Mouse (Mus musculus) kidney, embryonic 16.5 days (tissue): ENCODE measurements at regions not wholly inside any gene's neighbourhood (a gene's known extent, or its start where the extent isn't known, plus 50 kb on each side); places are given as distances from the start of the nearest gene placed in this dataset.
A peak's percentile ranks its signal among the peaks of the same experiment; 100 is the strongest.

ENCODE experiments used
- ATAC-seq: fragments of 200-750 bp; cut with Nextera tagmentation; 2 replicates; pipeline ENCODE4 v1.8.0; 2017; ENCODE audit warnings: moderate TSS enrichment; ENCODE audit not compliant: low FRiP score, low TSS enrichment
- H3K27ac ChIP-seq: fragments of 300-500 bp; sonication (generic); 2 replicates; pipeline ENCODE4 v1.5.1; 2014; ENCODE audit warnings: low read length
- H3K27me3 ChIP-seq: fragments of 300-500 bp; sonication (generic); 2 replicates; pipeline ENCODE4 v1.6.1; 2014; ENCODE audit warnings: low read length, control low read depth, mixed read lengths; ENCODE audit not compliant: insufficient read depth
- H3K36me3 ChIP-seq: fragments of 300-500 bp; sonication (generic); 2 replicates; pipeline ENCODE4 v1.6.1; 2014; ENCODE audit warnings: low read length, control low read depth, mixed read lengths; ENCODE audit not compliant: insufficient read depth
- H3K4me1 ChIP-seq: fragments of 300-500 bp; sonication (generic); 2 replicates; pipeline ENCODE4 v1.6.1; 2014; ENCODE audit warnings: low read length, control low read depth, mixed read lengths; ENCODE audit not compliant: insufficient read depth
- H3K4me2 ChIP-seq: fragments of 300-500 bp; sonication (generic); replicated peaks from 2 replicates; pipeline ENCODE4 v1.6.1; 2014; ENCODE audit warnings: low read depth, low read length
- H3K4me3 ChIP-seq: fragments of 300-500 bp; sonication (generic); 2 replicates; pipeline ENCODE4 v1.5.1; 2014; ENCODE audit warnings: mild to moderate bottlenecking, low read length
- H3K9ac ChIP-seq: fragments of 300-500 bp; sonication (generic); replicated peaks from 2 replicates; pipeline ENCODE4 v1.6.1; 2014; ENCODE audit warnings: low read length
- H3K9me3 ChIP-seq: fragments of 300-500 bp; sonication (generic); 2 replicates; pipeline ENCODE4 v1.6.1; 2016; ENCODE audit warnings: low read length, control low read depth
- WGBS: fragments of 180-500 bp; shearing (Covaris S2); extraction: QIAGEN DNeasy Blood & Tissue Kit; methylation state at CpG from one replicate; pipeline ENCODE4 v1.1.7; 2014; 5-methylcytosine and 5-hydroxymethylcytosine counted together

DNA sequence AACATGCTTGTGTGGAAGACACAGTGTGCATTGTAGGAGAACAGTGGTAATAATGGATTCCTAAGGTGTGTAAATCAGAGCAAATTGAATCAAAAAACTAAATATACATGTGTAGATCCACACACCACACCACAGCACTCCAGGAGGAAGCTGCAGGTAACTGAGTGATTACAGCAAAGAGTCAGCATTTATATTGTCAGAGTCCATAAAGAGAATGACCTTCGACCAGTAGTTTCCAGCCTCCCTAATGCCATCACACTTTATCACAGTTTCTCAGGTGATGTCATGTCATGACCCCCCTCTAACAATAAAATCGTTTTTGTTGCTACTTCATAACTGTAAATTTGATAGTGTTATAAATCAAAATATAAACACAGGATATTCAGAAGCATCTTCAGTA lies 2984.6 kb upstream of the 5930422O12Rik start:
- Histone ChIP-seq H3K9me3 (no peaks in the 10 kb centered on the region), H3K36me3 (no peaks in the 10 kb centered on the region), H3K27ac (no peak overlapping the region), H3K4me2 (no peak overlapping the region), H3K4me1 (no peaks in the 10 kb centered on the region), H3K9ac (no peak overlapping the region), H3K4me3 (no peak overlapping the region), H3K27me3 (no peaks in the 10 kb centered on the region)
- 64% methylated on average over 2 of the region's 2 CpGs for WGBS
- no peak for ATAC-seq

DNA sequence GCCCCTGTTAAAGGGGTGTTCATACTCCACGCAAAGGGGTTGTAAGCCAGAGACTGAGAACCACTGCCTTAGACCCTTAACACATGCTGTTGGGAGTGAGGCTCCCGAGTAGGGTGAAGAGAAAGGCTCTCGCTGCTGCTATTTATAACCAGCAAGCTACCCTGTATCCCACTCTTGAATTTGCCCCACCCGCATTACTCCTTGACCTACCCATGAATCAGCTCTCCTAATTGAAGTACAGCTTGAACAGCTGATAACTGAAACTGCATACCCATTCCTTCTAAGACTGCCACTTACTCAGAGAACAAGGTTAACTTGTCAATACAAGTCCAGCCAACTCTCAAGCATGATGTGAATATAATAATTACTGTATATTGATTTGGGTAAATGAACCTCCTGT lies 2984.2 kb upstream of the 5930422O12Rik start:
- Histone ChIP-seq H3K9me3 (no peaks in the 10 kb centered on the region), H3K4me3 (no peak overlapping the region), H3K4me2 (no peak overlapping the region), H3K36me3 (no peaks in the 10 kb centered on the region), H3K27ac (no peak overlapping the region), H3K9ac (no peak overlapping the region), H3K4me1 (no peaks in the 10 kb centered on the region), H3K27me3 (no peaks in the 10 kb centered on the region)
- no peak for ATAC-seq
- WGBS = 67% methylated on average over 4 of the region's 4 CpGs

- 16% methylated on average over 4 of the region's 4 CpGs for WGBS
- ATAC-seq = peak; percentile 46; the same call in 1 of the 2 replicates
Measured at GRCm38 (mm10) chr8:30458136-30458535, 2970.4 kb upstream of the 5930422O12Rik start.

DNA sequence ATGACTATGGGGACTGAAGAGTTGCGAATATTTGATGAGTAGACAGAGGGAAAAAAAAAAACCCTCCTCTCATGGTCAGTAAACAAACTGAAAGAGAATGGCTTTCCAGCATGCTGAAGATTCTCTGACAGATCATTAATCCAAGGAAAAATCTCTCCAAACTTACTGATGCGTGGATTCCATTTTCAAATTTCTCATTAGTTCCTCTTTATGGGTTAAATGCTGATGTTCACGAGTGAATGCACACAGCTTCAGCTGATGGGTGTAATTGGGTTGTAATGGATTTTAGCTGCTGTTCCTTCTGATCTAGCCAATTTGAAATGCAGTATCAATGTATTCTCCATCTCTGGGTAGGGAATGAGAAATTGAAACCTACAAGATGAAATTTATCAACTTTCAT lies 2945.6 kb upstream of the 5930422O12Rik start:
- no peaks in the 10 kb centered on the region for H3K4me1 ChIP-seq
- WGBS = 76% methylated on average over 3 of the region's 3 CpGs
- no peak for ATAC-seq
- H3K9ac ChIP-seq = no peak overlapping the region
- H3K4me2 ChIP-seq = no peak overlapping the region
- H3K4me3 ChIP-seq = no peak overlapping the region
- no peak overlapping the region for H3K27ac ChIP-seq
- H3K9me3 ChIP-seq = no peaks in the 10 kb centered on the region
- H3K27me3 ChIP-seq = no peaks in the 10 kb centered on the region
- no peaks in the 10 kb centered on the region for H3K36me3 ChIP-seq

More at GRCm38 (mm10) chr8:30458136-30458535, 2970.4 kb upstream of the 5930422O12Rik start:
- Histone ChIP-seq H3K36me3 (no peaks in the 10 kb centered on the region), H3K4me1 (peaks cover 4% of the 10 kb centered on the region; the same call in 1 of the 2 replicates), H3K9ac (no peak overlapping the region), H3K4me3 (no peak overlapping the region), H3K27ac (no peak overlapping the region), H3K27me3 (no peaks in the 10 kb centered on the region), H3K4me2 (no peak overlapping the region), H3K9me3 (no peaks in the 10 kb centered on the region)

GRCm38 (mm10) chr8:30494851-30495355 lies 2933.6 kb upstream of the 5930422O12Rik start:
- Histone ChIP-seq H3K9me3 (no peaks in the 10 kb centered on the region), H3K27me3 (no peaks in the 10 kb centered on the region), H3K27ac (no peak overlapping the region), H3K4me1 (no peaks in the 10 kb centered on the region), H3K4me3 (no peak overlapping the region), H3K9ac (no peak overlapping the region), H3K4me2 (no peak overlapping the region), H3K36me3 (no peaks in the 10 kb centered on the region)
- ATAC-seq = no peak
- 62% methylated on average over 6 of the region's 6 CpGs for WGBS

DNA sequence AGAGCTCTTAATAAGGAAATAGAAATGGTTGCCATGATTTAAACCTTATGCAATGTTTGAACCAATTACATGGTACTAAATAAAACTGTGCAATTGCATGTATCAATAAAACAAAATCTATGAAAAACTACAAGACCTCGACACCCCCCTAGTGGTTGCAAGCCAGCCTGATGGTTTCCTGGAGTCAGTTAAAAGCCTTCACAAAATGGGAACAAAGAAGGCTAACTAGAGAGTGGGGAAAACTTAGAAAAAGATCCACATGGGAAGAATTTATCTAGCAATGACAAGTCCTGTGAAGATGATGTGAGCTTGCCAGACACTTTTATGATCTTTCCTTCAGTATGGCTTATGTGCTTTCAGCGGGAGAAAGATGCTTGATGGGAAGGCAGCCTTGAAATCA lies 2926.3 kb upstream of the 5930422O12Rik start:
- ATAC-seq = no peak
- H3K27me3 ChIP-seq = no peaks in the 10 kb centered on the region
- H3K36me3 ChIP-seq = no peaks in the 10 kb centered on the region
- H3K4me2 ChIP-seq = no peak overlapping the region
- no peak overlapping the region for H3K27ac ChIP-seq
- no peaks in the 10 kb centered on the region for H3K4me1 ChIP-seq
- H3K9ac ChIP-seq = no peak overlapping the region
- WGBS = 67% methylated on average over 2 of the region's 2 CpGs
- no peaks in the 10 kb centered on the region for H3K9me3 ChIP-seq
- no peak overlapping the region for H3K4me3 ChIP-seq

DNA sequence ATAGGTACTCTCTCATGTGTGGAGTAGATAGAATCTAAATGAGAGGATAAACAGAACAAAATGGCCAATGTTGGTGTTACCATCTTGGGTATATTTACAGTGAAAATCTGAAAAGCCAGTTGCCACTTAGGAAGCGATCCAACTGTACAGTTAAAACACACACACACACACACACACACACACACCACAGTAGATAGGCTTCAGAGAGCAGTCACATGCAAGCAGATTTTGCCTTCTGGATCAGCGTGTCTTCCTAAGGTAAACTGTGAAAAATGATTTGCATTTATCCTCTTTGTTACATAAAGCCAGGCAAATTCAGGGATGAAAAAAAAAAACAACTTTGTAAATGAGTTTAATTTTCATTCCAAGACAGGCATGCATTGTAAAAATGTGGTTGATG lies 2917.2 kb upstream of the 5930422O12Rik start:
- ATAC-seq = no peak
- WGBS = 90% methylated on average over 2 of the region's 2 CpGs
- no peak overlapping the region for H3K4me2 ChIP-seq

GRCm38 (mm10) chr8:30522806-30523462 lies 2905.6 kb upstream of the 5930422O12Rik start:
- no peak overlapping the region for H3K4me2 ChIP-seq
- peak; percentile 67; the same call in 1 of the 2 replicates for ATAC-seq
- H3K9me3 ChIP-seq = no peaks in the 10 kb centered on the region
- no peak overlapping the region for H3K9ac ChIP-seq
- H3K4me3 ChIP-seq = no peak overlapping the region
- H3K36me3 ChIP-seq = no peaks in the 10 kb centered on the region
- WGBS = 38% methylated on average over 10 of the region's 10 CpGs
- no peaks in the 10 kb centered on the region for H3K4me1 ChIP-seq
- no peak overlapping the region for H3K27ac ChIP-seq
- H3K27me3 ChIP-seq = no peaks in the 10 kb centered on the region

More for the DNA sequence above, 2917.2 kb upstream of the 5930422O12Rik start:
- Histone ChIP-seq H3K27me3 (no peaks in the 10 kb centered on the region), H3K27ac (no peak overlapping the region), H3K9ac (no peak overlapping the region), H3K9me3 (no peaks in the 10 kb centered on the region), H3K4me3 (no peak overlapping the region), H3K36me3 (no peaks in the 10 kb centered on the region), H3K4me1 (no peaks in the 10 kb centered on the region)

DNA sequence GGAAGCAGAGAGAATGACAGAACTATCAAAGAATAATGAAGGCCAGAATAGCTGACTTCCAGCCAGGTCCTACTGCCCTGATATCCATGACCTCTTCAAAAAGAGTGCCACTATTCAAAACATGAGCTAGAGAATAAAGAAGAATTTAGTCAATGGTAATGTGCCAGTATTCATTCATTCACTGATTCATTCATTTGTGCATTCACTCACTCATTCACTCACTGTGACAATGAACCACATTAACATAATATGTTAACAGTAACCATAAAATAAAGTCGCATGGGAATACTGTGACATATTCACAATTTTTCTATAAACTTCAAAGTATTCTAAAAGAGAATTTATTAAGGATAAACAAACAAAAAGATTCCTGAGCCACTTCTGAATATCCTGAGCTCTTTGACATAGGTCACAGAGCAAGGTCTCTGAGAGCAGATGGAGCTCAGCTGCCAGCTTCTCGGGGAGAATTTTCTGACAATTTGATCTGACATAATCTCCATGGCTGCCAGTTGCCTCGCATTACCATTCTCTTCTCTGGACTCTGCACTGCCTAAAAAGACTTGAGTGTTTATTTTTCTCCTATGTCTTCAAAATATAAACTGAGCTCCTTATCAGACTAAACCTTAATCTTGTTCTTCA lies 2895.5 kb upstream of the 5930422O12Rik start:
- WGBS = 48% methylated on average over 3 of the region's 3 CpGs
- no peaks in the 10 kb centered on the region for H3K36me3 ChIP-seq
- H3K27me3 ChIP-seq = no peaks in the 10 kb centered on the region
- H3K4me2 ChIP-seq = no peak overlapping the region
- ATAC-seq = peak; percentile 15; the same call in 1 of the 2 replicates
- no peak overlapping the region for H3K9ac ChIP-seq
- H3K27ac ChIP-seq = no peak overlapping the region
- H3K4me3 ChIP-seq = no peak overlapping the region
- H3K9me3 ChIP-seq = no peaks in the 10 kb centered on the region
- no peaks in the 10 kb centered on the region for H3K4me1 ChIP-seq

DNA sequence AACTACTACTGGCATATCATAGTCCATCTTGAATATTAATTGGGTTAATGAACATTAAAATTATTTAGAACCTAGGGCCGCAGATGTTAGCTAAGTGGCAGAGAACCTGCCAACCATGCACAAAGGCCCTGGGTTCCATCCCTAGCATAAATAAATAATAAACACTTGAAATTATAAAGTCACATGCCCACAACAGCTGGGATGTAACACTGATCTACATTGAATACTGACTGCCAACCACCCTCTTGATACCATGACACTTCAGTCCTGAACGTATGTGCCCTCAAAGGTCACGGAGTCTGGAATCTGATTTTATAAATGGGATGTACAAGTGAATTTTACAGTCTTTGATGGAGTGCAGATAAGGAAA lies 2895.0 kb upstream of the 5930422O12Rik start:
- Histone ChIP-seq H3K36me3 (no peaks in the 10 kb centered on the region), H3K4me2 (no peak overlapping the region), H3K4me3 (no peak overlapping the region), H3K27ac (no peak overlapping the region), H3K9ac (no peak overlapping the region), H3K9me3 (no peaks in the 10 kb centered on the region), H3K4me1 (no peaks in the 10 kb centered on the region), H3K27me3 (no peaks in the 10 kb centered on the region)
- WGBS = 69% methylated on average over 3 of the region's 3 CpGs
- no peak for ATAC-seq
